Mouse (Mus musculus) kidney, adult 2 months (tissue): Measurements from ENCODE around the gene Cdc42se2. TPM values are rescaled to one million over a fixed set of nuclear protein-coding genes. Genes with fewer than 3 reads are reported as not detected.

Source experiments
- DNase-seq: peaks from one replicate; pipeline ENCODE4 v3.0.0; 2021
- H3K27ac ChIP-seq: fragments of 200-500 bp; 2 replicates; pipeline ENCODE4 v1.5.1; 2012; ENCODE audit warnings: low read depth, low read length, control low read depth, inconsistent platforms; ENCODE audit not compliant: insufficient read depth
- H3K27me3 ChIP-seq: fragments of 200-500 bp; replicated peaks from 2 replicates; pipeline ENCODE4 v1.6.1; 2012; ENCODE audit warnings: mild to moderate bottlenecking, moderate library complexity, low read length, inconsistent platforms; ENCODE audit not compliant: control insufficient read depth, insufficient read depth
- H3K36me3 ChIP-seq: fragments of 200-500 bp; 2 replicates; pipeline ENCODE4 v1.6.1; 2012; ENCODE audit warnings: mild to moderate bottlenecking, moderate library complexity, low read length, inconsistent platforms; ENCODE audit not compliant: control insufficient read depth, insufficient read depth
- H3K4me1 ChIP-seq: fragments of 200-500 bp; 2 replicates; pipeline ENCODE4 v1.6.1; 2011; ENCODE audit warnings: low read length; ENCODE audit not compliant: control insufficient read depth, insufficient read depth
- H3K4me3 ChIP-seq: fragments of 200-500 bp; 2 replicates; pipeline ENCODE4 v1.5.1; 2011; ENCODE audit warnings: mild to moderate bottlenecking, low read depth, low read length, control low read depth; ENCODE audit not compliant: insufficient read depth
- CTCF ChIP-seq: fragments of 200-500 bp; conservative IDR thresholded peaks from 2 replicates; pipeline ENCODE4 v1.5.1; 2011; ENCODE audit warnings: low read depth, mild to moderate bottlenecking, control low read depth, low read length, moderate library complexity, mixed read lengths; ENCODE audit not compliant: insufficient read depth, insufficient read length
- POLR2A ChIP-seq: fragments of 200-500 bp; IDR thresholded peaks from one replicate; pipeline ENCODE4 v1.6.1; 2011; ENCODE audit warnings: low read depth, low read length, control low read depth
- WGBS: fragments of 180-500 bp; shearing (Covaris S2); methylation state at CpG from one replicate; pipeline ENCODE4 v1.1.7; 2018; 5-methylcytosine and 5-hydroxymethylcytosine counted together
- polyA plus RNA-seq: library from polyadenylated mRNA; depleted of rRNA; stranded (reverse); fragments of >200 nt; gene quantifications from 2 replicates; pipeline ENCODE4 v1.2.3, GENCODE M21; 2012

Gene Cdc42se2
- polyA plus RNA-seq, 1 experiment = 30.6 TPM

- 0 out of 2 replicates have a peak, but pooled peaks cover 3% of the 10 kb centered on the region for H3K4me1 ChIP-seq
- no peak for TF ChIP-seq POLR2A
- TF ChIP-seq CTCF = no peak
- no peak for DNase-seq
- no peaks in the 10 kb centered on the region for H3K36me3 ChIP-seq
- no peak overlapping the region for H3K27ac ChIP-seq
- H3K27me3 ChIP-seq = no peaks in the 10 kb centered on the region
- H3K4me3 ChIP-seq = no peak overlapping the region
These were observed 15.9 kb downstream of the Cdc42se2 start for GRCm38 (mm10) chr11:54771549-54771948.

- Histone ChIP-seq H3K27ac (no peak overlapping the region), H3K36me3 (no peaks in the 10 kb centered on the region), H3K27me3 (no peaks in the 10 kb centered on the region), H3K4me3 (no peak overlapping the region), H3K4me1 (no peaks in the 10 kb centered on the region)
- DNase-seq = no peak
- TF ChIP-seq CTCF = no peak
- no peak for TF ChIP-seq POLR2A
- 85% methylated on average over 5 of the region's 5 CpGs for WGBS
These were observed 17.6 kb downstream of the Cdc42se2 start for GRCm38 (mm10) chr11:54769843-54770242.

DNA sequence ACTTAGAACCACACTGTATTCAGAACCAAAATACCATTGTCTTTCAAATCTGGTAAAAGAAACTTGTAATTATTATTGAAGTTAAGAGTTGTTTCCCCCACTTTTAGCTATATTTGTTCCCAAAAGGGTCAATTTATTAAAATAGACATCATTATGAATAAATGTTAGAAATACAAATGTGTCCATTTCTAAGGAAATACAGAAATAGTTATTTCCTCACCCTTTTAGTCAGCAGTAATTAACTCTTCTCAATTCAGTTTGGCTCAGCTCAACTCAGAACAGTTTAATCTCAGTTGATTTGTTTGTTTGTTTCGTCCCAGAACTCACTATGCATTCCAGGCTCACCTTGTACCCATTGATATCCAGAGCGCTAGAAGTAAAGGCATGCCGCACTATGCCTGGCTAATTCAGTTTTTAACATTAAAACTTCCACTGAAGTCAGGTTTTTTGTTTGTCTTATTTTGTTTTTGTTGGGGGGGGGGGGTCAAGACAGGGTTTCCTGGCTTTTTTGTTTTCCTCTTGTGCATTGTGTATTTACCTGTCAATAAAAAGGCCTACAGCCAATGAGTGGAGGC lies 19.3 kb downstream of the Cdc42se2 start:
- Histone ChIP-seq H3K27me3 (no peaks in the 10 kb centered on the region), H3K4me1 (no peaks in the 10 kb centered on the region), H3K4me3 (no peak overlapping the region), H3K27ac (no peak overlapping the region), H3K36me3 (no peaks in the 10 kb centered on the region)
- WGBS = 89% methylated on average over 3 of the region's 3 CpGs
- TF ChIP-seq POLR2A (no peak), CTCF (no peak)
- DNase-seq = no peak

- Histone ChIP-seq H3K4me3 (no peak overlapping the region), H3K36me3 (no peaks in the 10 kb centered on the region), H3K27ac (no peak overlapping the region), H3K27me3 (no peaks in the 10 kb centered on the region), H3K4me1 (no peaks in the 10 kb centered on the region)
- no peak for DNase-seq
- TF ChIP-seq POLR2A (no peak), CTCF (no peak)
- 91% methylated on average over 1 of the region's 1 CpGs for WGBS
These were observed 22.7 kb downstream of the Cdc42se2 start for GRCm38 (mm10) chr11:54764759-54765158.

DNA sequence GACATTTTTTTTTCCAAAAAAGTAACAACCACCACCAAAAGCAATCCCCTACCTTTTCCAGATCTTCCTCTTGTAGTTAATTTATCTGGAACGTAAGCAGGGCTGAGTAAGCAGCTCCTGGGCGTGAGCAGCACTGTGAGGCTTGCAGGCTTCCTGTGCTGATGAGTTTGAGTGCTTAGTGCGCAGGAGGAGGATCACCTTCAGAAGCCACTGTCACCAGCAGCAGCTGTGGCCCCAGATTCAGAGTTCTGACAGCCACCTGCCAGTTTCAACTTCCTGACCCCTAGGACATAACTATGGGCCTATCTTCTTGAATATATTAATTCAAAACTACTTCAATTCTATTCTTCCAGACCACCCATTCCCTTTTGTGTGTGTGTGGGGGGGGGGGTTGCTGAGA lies 23.4 kb downstream of the Cdc42se2 start:
- Histone ChIP-seq H3K27ac (no peak overlapping the region), H3K4me1 (no peaks in the 10 kb centered on the region), H3K4me3 (no peak overlapping the region), H3K27me3 (no peaks in the 10 kb centered on the region), H3K36me3 (no peaks in the 10 kb centered on the region)
- WGBS = 70% methylated on average over 3 of the region's 3 CpGs
- no peak for DNase-seq
- no peak for TF ChIP-seq CTCF
- TF ChIP-seq POLR2A = no peak

DNA sequence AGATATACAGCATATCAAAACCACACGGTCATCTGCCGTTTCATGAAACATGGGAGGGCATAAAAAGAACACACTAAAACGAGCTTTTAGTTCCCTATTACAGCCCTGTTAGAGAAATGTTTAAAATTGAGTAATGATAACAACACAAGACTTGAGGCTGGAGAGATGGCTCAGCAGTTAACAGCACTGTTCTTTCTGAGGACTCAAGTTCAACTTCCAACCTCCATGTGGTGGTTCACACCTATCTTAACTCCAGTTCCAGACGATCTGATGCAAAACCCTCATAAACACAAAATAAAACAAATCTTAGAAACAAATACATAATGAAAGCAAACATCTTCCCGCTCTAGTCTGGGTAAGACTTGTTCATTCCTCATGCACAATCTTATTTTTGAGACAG lies 24.7 kb downstream of the Cdc42se2 start:
- Histone ChIP-seq H3K4me3 (no peak overlapping the region), H3K27ac (no peak overlapping the region), H3K36me3 (no peaks in the 10 kb centered on the region), H3K4me1 (no peaks in the 10 kb centered on the region), H3K27me3 (no peaks in the 10 kb centered on the region)
- TF ChIP-seq CTCF (no peak), POLR2A (no peak)
- no peak for DNase-seq
- WGBS = 89% methylated on average over 5 of the region's 5 CpGs

GRCm38 (mm10) chr11:54757993-54758392 lies 29.5 kb downstream of the Cdc42se2 start:
- no peak overlapping the region for H3K27ac ChIP-seq
- DNase-seq = peak; percentile 38
- H3K4me3 ChIP-seq = no peak overlapping the region
- WGBS = 27% methylated on average over 1 of the region's 1 CpGs
- no peaks in the 10 kb centered on the region; the same call in 1 of the 2 replicates for H3K36me3 ChIP-seq
- TF ChIP-seq CTCF (no peak), POLR2A (no peak)
- H3K27me3 ChIP-seq = no peaks in the 10 kb centered on the region
- no peaks in the 10 kb centered on the region for H3K4me1 ChIP-seq

GRCm38 (mm10) chr11:54755148-54755664 lies 32.3 kb downstream of the Cdc42se2 start:
- Histone ChIP-seq H3K4me1 (no peaks in the 10 kb centered on the region), H3K27ac (no peak overlapping the region), H3K36me3 (no peaks in the 10 kb centered on the region; the same call in 1 of the 2 replicates), H3K4me3 (no peak overlapping the region), H3K27me3 (no peaks in the 10 kb centered on the region)
- TF ChIP-seq POLR2A (no peak), CTCF (no peak)
- 80% methylated on average over 5 of the region's 5 CpGs for WGBS
- no peak for DNase-seq
